Mouse (Mus musculus): Measurements from ENCODE around the gene Bag2. TPM values are rescaled to one million over a fixed set of nuclear protein-coding genes. Genes with fewer than 3 reads are reported as not detected.
"Not testable (repeated sequence)": the region's sequence is repeated elsewhere in the genome, so short reads cannot be mapped to it uniquely, and the experiment has no call there.

The Bag2 gene
- polyA plus RNA-seq, 1 experiment from 2014 or later = 42.9 TPM

DNA sequence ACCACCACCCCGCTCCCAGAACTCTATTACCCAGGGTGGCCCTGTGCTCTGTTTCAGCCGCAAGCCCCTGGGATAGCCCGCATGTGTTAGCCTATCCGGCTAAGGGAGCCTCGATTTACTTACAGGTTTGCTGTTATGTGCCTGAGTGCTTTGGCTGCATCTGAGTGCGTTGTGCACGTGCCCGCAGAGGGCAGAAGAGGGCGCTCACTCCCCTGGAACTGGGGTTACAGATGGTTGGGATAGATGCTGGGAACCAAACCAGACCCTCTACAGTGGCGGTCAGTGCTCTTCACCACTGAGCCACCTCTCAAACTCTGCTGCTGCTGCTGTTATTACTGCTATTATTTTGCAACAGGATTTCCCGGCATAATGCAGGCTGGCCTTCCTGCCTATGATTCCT lies 8.5 kb downstream of the Bag2 start:
- Histone ChIP-seq H3K4me3 (no peak overlapping the region), H3K4me2 (no peak overlapping the region), H3K27ac (no peak overlapping the region), H3K36me3 (peaks cover 8% of the 10 kb centered on the region; the same call in 1 of the 2 replicates), H3K9me3 (no peaks in the 10 kb centered on the region), H3K9ac (no peak overlapping the region), H3K4me1 (no peaks in the 10 kb centered on the region), H3K27me3 (no peaks in the 10 kb centered on the region)
- 93% methylated on average over 11 of the region's 11 CpGs for WGBS
- no peak for ATAC-seq (ENCODE audit: borderline replicate concordance, extremely low read depth, low FRiP score, low TSS enrichment)

GRCm38 (mm10) chr1:33745901-33746300 lies 11.7 kb downstream of the Bag2 start:
- H3K36me3 ChIP-seq = peaks cover 10% of the 10 kb centered on the region; the same call in 1 of the 2 replicates
- H3K4me1 ChIP-seq = no peaks in the 10 kb centered on the region
- no peak overlapping the region for H3K4me3 ChIP-seq
- H3K4me2 ChIP-seq = no peak overlapping the region
- no peak overlapping the region for H3K27ac ChIP-seq
- no peaks in the 10 kb centered on the region for H3K9me3 ChIP-seq
- no peak overlapping the region for H3K9ac ChIP-seq
- no peaks in the 10 kb centered on the region for H3K27me3 ChIP-seq
- ATAC-seq (ENCODE audit: borderline replicate concordance, extremely low read depth, low FRiP score, low TSS enrichment) = no peak
- 90% methylated on average over 4 of the region's 4 CpGs for WGBS

GRCm38 (mm10) chr1:33744815-33745214 lies 12.8 kb downstream of the Bag2 start:
- WGBS = 92% methylated on average over 9 of the region's 9 CpGs
- H3K9ac ChIP-seq; H3K4me2 ChIP-seq; H3K4me1 ChIP-seq; H3K27ac ChIP-seq; H3K9me3 ChIP-seq; ATAC-seq (ENCODE audit: borderline replicate concordance, extremely low read depth, low FRiP score, low TSS enrichment); H3K4me3 ChIP-seq; H3K27me3 ChIP-seq: not testable (repeated sequence)
- H3K36me3 ChIP-seq = peaks cover 16% of the 10 kb centered on the region

GRCm38 (mm10) chr1:33742903-33743302 lies 14.7 kb downstream of the Bag2 start:
- Histone ChIP-seq H3K27ac (no peak overlapping the region), H3K4me3 (no peak overlapping the region), H3K27me3 (no peaks in the 10 kb centered on the region), H3K36me3 (peaks cover 27% of the 10 kb centered on the region), H3K4me1 (no peaks in the 10 kb centered on the region), H3K9ac (no peak overlapping the region), H3K9me3 (no peaks in the 10 kb centered on the region), H3K4me2 (no peak overlapping the region)
- WGBS = 22% methylated on average over 8 of the region's 8 CpGs
- ATAC-seq (ENCODE audit: borderline replicate concordance, extremely low read depth, low FRiP score, low TSS enrichment) = no peak

DNA sequence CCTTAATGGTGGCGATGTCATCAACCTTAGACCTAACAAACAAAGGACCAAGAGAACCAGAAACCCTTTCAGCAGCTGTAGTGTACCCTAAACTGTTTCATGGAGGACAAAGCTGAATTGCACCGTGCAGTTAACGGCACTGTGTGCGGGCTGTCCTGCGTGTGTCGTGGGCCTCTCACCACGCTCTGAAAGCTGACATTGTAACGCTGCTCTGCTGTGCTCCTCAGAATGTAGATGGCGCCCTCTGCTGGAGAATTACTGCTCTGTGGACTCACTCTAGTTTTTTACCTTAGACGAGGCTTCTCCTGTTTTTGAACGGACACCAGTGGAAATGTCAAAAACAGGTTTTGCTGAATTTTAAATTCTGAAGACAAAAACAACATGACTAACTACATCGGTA lies 18.3 kb downstream of the Bag2 start:
- Histone ChIP-seq H3K9me3 (no peaks in the 10 kb centered on the region), H3K27me3 (no peaks in the 10 kb centered on the region), H3K4me1 (no peaks in the 10 kb centered on the region), H3K27ac (no peak overlapping the region), H3K36me3 (peaks cover 29% of the 10 kb centered on the region), H3K4me2 (no peak overlapping the region), H3K4me3 (no peak overlapping the region), H3K9ac (no peak overlapping the region)
- WGBS = 30% methylated on average over 12 of the region's 12 CpGs
- peak; percentile 29; the same call in 1 of the 2 replicates for ATAC-seq (ENCODE audit: borderline replicate concordance, extremely low read depth, low FRiP score, low TSS enrichment)

DNA sequence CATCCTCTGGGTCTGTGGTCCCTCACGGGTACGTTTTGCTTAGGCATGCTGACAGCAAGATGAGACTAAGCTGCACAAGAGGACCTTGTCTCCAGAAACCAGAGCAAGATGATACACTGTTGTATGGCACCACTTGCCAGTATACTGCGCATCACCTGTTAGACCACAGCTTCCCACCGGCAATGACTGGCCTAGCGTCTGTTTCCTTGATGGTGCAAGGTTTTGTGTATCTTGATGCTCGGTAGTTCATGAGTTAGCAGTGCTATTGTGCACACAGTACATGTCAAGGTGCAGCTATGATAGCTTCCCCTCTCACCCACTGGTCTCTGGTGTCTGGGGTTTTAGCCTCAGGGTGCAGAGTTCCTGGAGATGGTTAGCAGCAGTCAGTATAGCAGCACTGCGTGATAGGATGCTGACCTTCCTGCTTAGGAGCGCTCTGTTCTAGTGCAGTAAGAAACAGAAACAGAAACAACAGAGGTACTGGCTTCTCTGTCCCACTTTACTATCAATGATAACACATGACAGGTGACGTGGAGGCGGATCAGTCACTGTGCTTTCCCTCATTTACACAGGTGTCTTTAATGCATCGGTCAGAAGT lies 18.8 kb downstream of the Bag2 start:
- Histone ChIP-seq H3K4me3 (no peak overlapping the region), H3K4me1 (no peaks in the 10 kb centered on the region), H3K9me3 (no peaks in the 10 kb centered on the region), H3K27me3 (no peaks in the 10 kb centered on the region), H3K4me2 (no peak overlapping the region), H3K36me3 (peaks cover 29% of the 10 kb centered on the region), H3K9ac (no peak overlapping the region), H3K27ac (no peak overlapping the region)
- ATAC-seq (ENCODE audit: borderline replicate concordance, extremely low read depth, low FRiP score, low TSS enrichment) = no peak
- WGBS = 83% methylated on average over 11 of the region's 11 CpGs

- H3K4me1 ChIP-seq = no peaks in the 10 kb centered on the region
- H3K4me2 ChIP-seq = no peak overlapping the region
- H3K9ac ChIP-seq = no peak overlapping the region
- peaks cover 29% of the 10 kb centered on the region for H3K36me3 ChIP-seq
- no peak for ATAC-seq (ENCODE audit: borderline replicate concordance, extremely low read depth, low FRiP score, low TSS enrichment)
- WGBS = 87% methylated on average over 11 of the region's 11 CpGs
- H3K4me3 ChIP-seq = no peak overlapping the region
- no peaks in the 10 kb centered on the region for H3K9me3 ChIP-seq
- H3K27ac ChIP-seq = no peak overlapping the region
- H3K27me3 ChIP-seq = no peaks in the 10 kb centered on the region
Measured at GRCm38 (mm10) chr1:33738281-33738680, 19.3 kb downstream of the Bag2 start.

DNA sequence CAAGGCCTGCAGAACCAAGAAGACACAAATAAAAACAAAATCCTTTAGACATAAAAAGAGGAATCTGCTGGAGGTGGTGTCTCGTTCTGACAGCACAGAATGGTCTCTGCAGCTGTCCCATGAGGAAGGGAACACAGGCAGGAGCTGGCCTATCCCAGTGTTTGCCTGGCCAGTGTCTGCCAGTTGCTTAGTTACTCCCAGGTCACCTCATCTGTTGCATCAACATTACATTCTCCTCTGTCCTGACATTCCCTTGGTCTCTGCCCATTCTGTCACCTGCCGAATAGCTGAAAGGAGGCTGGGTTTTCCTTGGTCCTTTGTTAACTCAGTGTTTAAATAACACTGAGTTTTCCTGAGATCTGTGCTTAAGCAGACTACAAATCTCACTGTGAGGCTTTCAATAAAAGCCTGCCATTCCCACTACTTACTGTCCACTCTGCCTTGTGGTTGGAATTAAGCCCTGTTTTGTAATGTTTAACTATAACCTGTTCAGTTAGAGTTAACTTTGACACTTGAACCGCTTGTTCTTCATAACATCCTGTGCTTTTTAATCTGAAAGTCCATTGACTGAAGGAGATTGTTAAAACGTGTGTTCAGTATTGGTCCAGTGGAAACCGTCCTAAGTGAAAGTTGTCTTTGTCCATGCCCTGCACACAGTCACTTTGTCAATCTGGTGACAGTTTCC lies 23.5 kb downstream of the Bag2 start:
- no peaks in the 10 kb centered on the region for H3K9me3 ChIP-seq
- no peak for ATAC-seq (ENCODE audit: borderline replicate concordance, extremely low read depth, low FRiP score, low TSS enrichment)
- peaks cover 44% of the 10 kb centered on the region for H3K36me3 ChIP-seq
- H3K4me3 ChIP-seq = no peak overlapping the region
- no peak overlapping the region for H3K27ac ChIP-seq
- H3K4me1 ChIP-seq = no peaks in the 10 kb centered on the region
- no peak overlapping the region for H3K4me2 ChIP-seq
- H3K27me3 ChIP-seq = no peaks in the 10 kb centered on the region
- WGBS = 53% methylated on average over 5 of the region's 5 CpGs
- no peak overlapping the region for H3K9ac ChIP-seq

- no peak overlapping the region for H3K4me3 ChIP-seq
- no peaks in the 10 kb centered on the region for H3K9me3 ChIP-seq
- H3K27me3 ChIP-seq = no peaks in the 10 kb centered on the region
- H3K27ac ChIP-seq = no peak overlapping the region
- ATAC-seq (ENCODE audit: borderline replicate concordance, extremely low read depth, low FRiP score, low TSS enrichment) = no peak
- no peak overlapping the region for H3K4me2 ChIP-seq
- H3K4me1 ChIP-seq = no peaks in the 10 kb centered on the region
- no peak overlapping the region for H3K9ac ChIP-seq
- peaks cover 40% of the 10 kb centered on the region for H3K36me3 ChIP-seq
- 85% methylated on average over 9 of the region's 9 CpGs for WGBS
Measured at GRCm38 (mm10) chr1:33733044-33733443, 24.6 kb downstream of the Bag2 start.

DNA sequence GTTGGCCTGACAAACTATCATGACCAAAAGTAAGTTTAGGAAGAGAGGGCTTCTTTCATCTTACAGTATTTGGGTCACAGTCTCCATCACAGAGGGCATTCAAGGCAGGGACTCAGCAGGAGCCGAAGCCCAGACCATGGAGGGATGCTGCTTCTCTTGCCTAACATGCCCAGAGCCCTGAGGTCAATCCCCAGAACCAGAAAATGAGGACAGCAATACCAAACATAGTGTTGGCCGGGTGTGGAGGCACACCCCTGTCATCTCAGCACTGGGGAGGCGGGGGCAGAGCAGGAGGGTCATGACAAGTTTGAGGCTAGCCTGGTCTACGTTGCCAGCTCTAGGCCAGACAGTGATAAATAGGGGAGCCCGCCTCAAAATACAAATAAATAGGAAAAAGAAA lies 32.5 kb downstream of the Bag2 start:
- Histone ChIP-seq H3K27ac (no peak overlapping the region), H3K27me3 (no peaks in the 10 kb centered on the region), H3K4me3 (no peak overlapping the region), H3K4me1 (peaks cover 6% of the 10 kb centered on the region), H3K9ac (no peak overlapping the region), H3K36me3 (peaks cover 53% of the 10 kb centered on the region), H3K4me2 (no peak overlapping the region), H3K9me3 (no peaks in the 10 kb centered on the region)
- WGBS = 87% methylated on average over 5 of the region's 5 CpGs
- ATAC-seq (ENCODE audit: borderline replicate concordance, extremely low read depth, low FRiP score, low TSS enrichment) = no peak

GRCm38 (mm10) chr1:33724516-33724915 lies 33.1 kb downstream of the Bag2 start:
- no peak for ATAC-seq (ENCODE audit: borderline replicate concordance, extremely low read depth, low FRiP score, low TSS enrichment)
- Histone ChIP-seq H3K27ac (no peak overlapping the region), H3K4me2 (no peak overlapping the region), H3K4me1 (peaks cover 6% of the 10 kb centered on the region), H3K4me3 (no peak overlapping the region), H3K27me3 (no peaks in the 10 kb centered on the region), H3K36me3 (peaks cover 51% of the 10 kb centered on the region), H3K9me3 (no peaks in the 10 kb centered on the region), H3K9ac (no peak overlapping the region)
- 82% methylated on average over 6 of the region's 6 CpGs for WGBS

GRCm38 (mm10) chr1:33721020-33721419 lies 36.6 kb downstream of the Bag2 start:
- Histone ChIP-seq H3K9ac (no peak overlapping the region), H3K4me1 (peaks cover 6% of the 10 kb centered on the region), H3K36me3 (peaks cover 33% of the 10 kb centered on the region), H3K27me3 (no peaks in the 10 kb centered on the region), H3K4me2 (peak overlapping the region; percentile 60), H3K27ac (no peak overlapping the region), H3K4me3 (peak overlapping the region; percentile 64; the same call in 1 of the 2 replicates), H3K9me3 (no peaks in the 10 kb centered on the region)
- no peak for ATAC-seq (ENCODE audit: borderline replicate concordance, extremely low read depth, low FRiP score, low TSS enrichment)
- WGBS = 71% methylated on average over 7 of the region's 7 CpGs

Data from lung, embryonic 15.5 days (tissue).